Mouse (Mus musculus) limb, embryonic 13.5 days (tissue): ENCODE results near the gene Arl3. TPM values are rescaled to one million over a fixed set of nuclear protein-coding genes. Genes with fewer than 3 reads are reported as not detected.
A peak's percentile ranks its signal among the peaks of the same experiment; 100 is the strongest.

Experiments
- ATAC-seq: fragments of 200-750 bp; cut with Nextera tagmentation; 2 replicates; pipeline ENCODE4 v1.8.0; 2017; ENCODE audit warnings: low read depth, moderate number of reproducible peaks, moderate TSS enrichment; ENCODE audit not compliant: low FRiP score
- H3K27ac ChIP-seq: fragments of 300-500 bp; sonication (generic); 2 replicates; pipeline ENCODE4 v1.5.1; 2015; ENCODE audit warnings: inconsistent platforms, mild to moderate bottlenecking, moderate library complexity
- H3K27me3 ChIP-seq: fragments of 300-500 bp; sonication (generic); 2 replicates; pipeline ENCODE4 v1.6.1; 2015; ENCODE audit warnings: mild to moderate bottlenecking, inconsistent platforms
- H3K36me3 ChIP-seq: fragments of 300-500 bp; sonication (generic); 2 replicates; pipeline ENCODE4 v1.6.1; 2015; ENCODE audit warnings: inconsistent platforms, mild to moderate bottlenecking, moderate library complexity
- H3K4me1 ChIP-seq: fragments of 300-500 bp; sonication (generic); 2 replicates; pipeline ENCODE4 v1.6.1; 2015; ENCODE audit warnings: inconsistent platforms
- H3K4me2 ChIP-seq: fragments of 300-500 bp; sonication (generic); replicated peaks from 2 replicates; pipeline ENCODE4 v1.6.1; 2015; ENCODE audit warnings: inconsistent platforms, mild to moderate bottlenecking, moderate library complexity
- H3K4me3 ChIP-seq: fragments of 300-500 bp; sonication (generic); 2 replicates; pipeline ENCODE4 v1.5.1; 2015; ENCODE audit warnings: moderate library complexity, mild to moderate bottlenecking, inconsistent platforms
- H3K9ac ChIP-seq: fragments of 300-500 bp; sonication (generic); 2 replicates; pipeline ENCODE4 v1.6.1; 2015; ENCODE audit warnings: mild to moderate bottlenecking, inconsistent platforms
- H3K9me3 ChIP-seq: fragments of 300-500 bp; sonication (generic); 2 replicates; pipeline ENCODE4 v1.6.1; 2016; ENCODE audit warnings: inconsistent platforms
- WGBS: fragments of 180-500 bp; shearing (Covaris S2); methylation state at CpG from one replicate; pipeline ENCODE4 v1.1.7; 2015; 5-methylcytosine and 5-hydroxymethylcytosine counted together
- polyA plus RNA-seq: library from polyadenylated mRNA; unstranded; fragments of >200 nt; fragmentation: Nextera tagmentation; extraction: Ambion mirVana; gene quantifications from 2 replicates; pipeline ENCODE4 v1.2.1, GENCODE M21; 2015

Gene Arl3
- polyA plus RNA-seq, result 178 and 183 TPM in 2 replicates

- under 1% methylated on average over 62 of the region's 67 CpGs for WGBS
- H3K36me3 ChIP-seq, result no peaks in the 10 kb centered on the region
- no peaks in the 10 kb centered on the region for H3K27me3 ChIP-seq
- peaks cover 22% of the 10 kb centered on the region for H3K4me1 ChIP-seq
- peak within 1 kb of the TSS; percentile 81 for H3K9ac ChIP-seq
- peak within 1 kb of the TSS; percentile 84 for H3K4me3 ChIP-seq
- peak within 1 kb of the TSS; percentile 78 for H3K4me2 ChIP-seq
- peak within 1 kb of the TSS; percentile 70; the same call in 1 of the 2 replicates for H3K27ac ChIP-seq
- peak; percentile 97 for ATAC-seq
- no peaks in the 10 kb centered on the region for H3K9me3 ChIP-seq
Measured at GRCm38 (mm10) chr19:46572951-46573937, at the start of gene Arl3, which contains the start of gene Sfxn2. Gene Arl3, minus strand, starts transcription at chr19:46573198. Gene Sfxn2, plus strand, starts transcription at chr19:46573365.

GRCm38 (mm10) chr19:46622659-46623193, 49.7 kb upstream of the Arl3 start:
- H3K36me3 ChIP-seq, result peaks cover 27% of the 10 kb centered on the region
- WGBS, result 29% methylated on average over 12 of the region's 12 CpGs
- H3K9me3 ChIP-seq, result no peaks in the 10 kb centered on the region
- H3K4me1 ChIP-seq, result peaks cover 63% of the 10 kb centered on the region
- ATAC-seq, result peak; percentile 73; the same call in 1 of the 2 replicates
- H3K27me3 ChIP-seq, result no peaks in the 10 kb centered on the region
- peak overlapping the region; percentile 36 for H3K4me3 ChIP-seq
- H3K27ac ChIP-seq, result peak overlapping the region; percentile 86
- H3K9ac ChIP-seq, result peak overlapping the region; percentile 62
- peak overlapping the region; percentile 63 for H3K4me2 ChIP-seq

DNA sequence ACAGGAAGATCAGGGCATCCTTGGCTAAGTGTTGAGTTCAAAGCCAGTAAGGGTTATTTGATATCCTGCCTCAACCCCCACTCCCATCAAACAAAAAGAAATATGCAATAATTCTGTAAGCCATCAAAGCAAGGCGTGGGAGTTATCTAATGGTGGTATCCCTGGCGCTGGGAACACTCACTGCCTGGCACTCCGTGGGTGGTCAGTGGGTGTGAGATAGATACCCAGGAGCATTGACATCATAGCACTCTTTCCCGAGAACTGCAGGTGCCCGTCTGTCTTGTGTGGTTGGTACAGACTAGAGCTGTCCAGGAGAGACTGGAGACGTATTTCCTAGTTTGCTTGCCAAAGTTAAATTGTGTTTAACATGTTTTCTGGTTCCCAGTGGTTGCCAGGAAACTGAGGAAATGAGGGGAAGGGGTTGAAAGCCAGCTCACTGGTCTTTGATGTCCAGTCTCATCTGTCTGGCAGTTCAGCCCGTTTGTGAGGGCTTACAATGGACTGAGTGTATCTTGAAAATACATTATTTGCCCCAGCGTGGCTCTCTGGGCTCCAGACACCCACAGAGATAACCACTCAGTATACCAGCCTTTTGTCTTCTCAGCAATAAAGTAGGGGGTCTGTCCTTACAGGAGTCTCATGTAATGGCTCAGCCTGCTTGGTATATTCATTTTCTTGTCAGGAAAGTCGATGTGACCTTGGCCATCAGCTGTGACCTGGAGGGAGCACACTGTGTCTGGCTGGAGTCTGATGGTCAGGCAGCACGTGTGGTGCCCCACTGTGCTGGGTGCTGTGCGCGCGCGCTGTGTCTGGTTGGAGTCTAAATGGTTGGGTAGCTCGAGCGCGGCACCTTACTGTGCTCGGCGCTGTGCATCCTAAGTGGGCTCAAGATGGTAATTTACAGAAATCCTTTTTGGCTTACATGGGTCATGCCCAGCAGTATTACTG, 48.5 kb upstream of the Arl3 start:
- Histone ChIP-seq H3K9ac (no peak overlapping the region), H3K36me3 (peaks cover 27% of the 10 kb centered on the region), H3K27ac (0 out of 2 replicates have a peak overlapping the region, but pooled peaks have one; percentile 86), H3K4me3 (no peak overlapping the region), H3K27me3 (no peaks in the 10 kb centered on the region), H3K4me1 (peaks cover 63% of the 10 kb centered on the region), H3K4me2 (peak overlapping the region; percentile 63; the same call in 1 of the 2 replicates), H3K9me3 (no peaks in the 10 kb centered on the region)
- no peak for ATAC-seq
- WGBS, result 70% methylated on average over 19 of the region's 19 CpGs

DNA sequence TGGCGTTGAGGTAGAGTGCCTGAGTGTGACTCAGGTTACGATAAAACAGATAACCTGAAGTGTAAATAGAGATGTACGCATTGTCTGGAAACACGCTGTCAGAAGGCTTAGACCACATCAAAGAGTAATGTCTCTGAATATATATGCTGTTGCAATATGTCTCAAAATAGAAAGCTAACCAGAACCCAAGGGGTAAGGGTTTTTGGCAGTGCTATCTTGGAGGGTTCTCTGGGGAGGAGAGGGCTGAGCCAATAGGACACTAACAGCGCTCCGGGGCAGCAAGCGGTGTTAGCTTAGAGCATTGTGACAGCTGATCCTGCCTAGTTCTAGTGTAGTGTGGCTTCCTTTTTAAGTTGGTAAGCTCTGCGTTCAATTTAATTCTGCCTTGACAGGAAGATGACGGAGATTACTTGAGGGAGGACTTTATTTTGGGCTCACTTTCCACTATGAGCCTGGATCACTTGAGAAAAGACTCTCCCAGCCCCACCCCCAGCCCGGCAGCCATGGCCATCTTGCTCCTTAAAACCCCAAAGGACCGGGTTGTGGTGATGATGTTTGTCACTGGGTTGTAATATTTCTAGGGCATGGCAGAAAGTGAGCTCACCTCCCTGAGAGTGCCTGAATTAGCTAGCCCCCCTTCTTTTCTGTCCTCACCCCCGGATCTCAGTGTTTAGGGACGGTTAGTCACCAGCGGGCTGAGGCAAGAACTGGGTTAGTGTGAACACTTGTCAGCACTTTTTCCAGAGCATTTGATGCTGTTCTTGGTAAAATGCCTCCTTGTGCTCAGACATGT, 47.2 kb upstream of the Arl3 start:
- no peak overlapping the region for H3K4me2 ChIP-seq
- no peak for ATAC-seq
- peaks cover 22% of the 10 kb centered on the region for H3K36me3 ChIP-seq
- H3K4me3 ChIP-seq, result no peak overlapping the region
- no peak overlapping the region for H3K27ac ChIP-seq
- H3K4me1 ChIP-seq, result peaks cover 62% of the 10 kb centered on the region
- no peaks in the 10 kb centered on the region for H3K9me3 ChIP-seq
- WGBS, result 82% methylated on average over 14 of the region's 14 CpGs
- peak overlapping the region; percentile 9; the same call in 1 of the 2 replicates for H3K9ac ChIP-seq
- no peaks in the 10 kb centered on the region for H3K27me3 ChIP-seq

- ATAC-seq, result no peak
- peaks cover 21% of the 10 kb centered on the region for H3K36me3 ChIP-seq
- no peak overlapping the region for H3K4me3 ChIP-seq
- H3K9me3 ChIP-seq, result no peaks in the 10 kb centered on the region
- H3K4me1 ChIP-seq, result peaks cover 55% of the 10 kb centered on the region
- WGBS, result 95% methylated on average over 6 of the region's 6 CpGs
- H3K9ac ChIP-seq, result no peak overlapping the region
- no peaks in the 10 kb centered on the region for H3K27me3 ChIP-seq
- no peak overlapping the region for H3K4me2 ChIP-seq
- no peak overlapping the region; the same call in 1 of the 2 replicates for H3K27ac ChIP-seq
Measured at GRCm38 (mm10) chr19:46619518-46619917, 46.5 kb upstream of the Arl3 start.

GRCm38 (mm10) chr19:46619001-46619400, 46.0 kb upstream of the Arl3 start:
- Histone ChIP-seq H3K27ac (peak overlapping the region; percentile 28; the same call in 1 of the 2 replicates), H3K27me3 (no peaks in the 10 kb centered on the region), H3K9me3 (no peaks in the 10 kb centered on the region), H3K36me3 (peaks cover 26% of the 10 kb centered on the region), H3K4me3 (no peak overlapping the region), H3K4me1 (peaks cover 50% of the 10 kb centered on the region), H3K9ac (0 out of 2 replicates have a peak overlapping the region, but pooled peaks have one; percentile 13), H3K4me2 (no peak overlapping the region)
- 82% methylated on average over 19 of the region's 19 CpGs for WGBS
- ATAC-seq, result no peak

DNA sequence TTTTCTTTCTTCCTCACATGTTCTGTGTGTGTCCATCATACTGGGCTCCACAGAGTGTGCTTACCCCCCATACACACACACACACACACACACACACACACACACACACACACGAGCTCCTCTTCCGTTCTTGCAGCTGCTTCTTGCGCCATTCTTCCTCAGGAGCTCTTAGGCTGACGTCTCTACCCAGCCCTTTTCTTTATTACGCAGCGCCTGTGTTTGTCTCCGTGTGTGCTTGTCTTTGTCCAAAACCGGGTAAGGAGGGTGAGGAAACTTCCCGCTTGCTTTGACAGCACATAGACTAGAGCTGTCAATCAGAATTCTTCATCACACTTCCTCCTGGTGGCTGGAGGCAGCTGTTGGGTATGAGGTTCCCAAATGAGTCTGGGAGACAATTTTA, 45.3 kb upstream of the Arl3 start:
- H3K4me3 ChIP-seq, result no peak overlapping the region
- 0 out of 2 replicates have a peak overlapping the region, but pooled peaks have one; percentile 28 for H3K27ac ChIP-seq
- peaks cover 43% of the 10 kb centered on the region for H3K4me1 ChIP-seq

GRCm38 (mm10) chr19:46617361-46617760, 44.4 kb upstream of the Arl3 start:
- ATAC-seq, result no peak
- 87% methylated on average over 8 of the region's 8 CpGs for WGBS
- peaks cover 33% of the 10 kb centered on the region for H3K4me1 ChIP-seq

More for the DNA sequence above, 45.3 kb upstream of the Arl3 start:
- Histone ChIP-seq H3K9ac (no peak overlapping the region), H3K4me2 (no peak overlapping the region), H3K27me3 (no peaks in the 10 kb centered on the region), H3K36me3 (peaks cover 32% of the 10 kb centered on the region), H3K9me3 (no peaks in the 10 kb centered on the region)
- 78% methylated on average over 9 of the region's 9 CpGs for WGBS
- ATAC-seq, result no peak

GRCm38 (mm10) chr19:46616378-46616777, 43.4 kb upstream of the Arl3 start:
- Histone ChIP-seq H3K4me2 (no peak overlapping the region), H3K9ac (no peak overlapping the region), H3K27ac (no peak overlapping the region), H3K4me3 (no peak overlapping the region), H3K36me3 (peaks cover 40% of the 10 kb centered on the region), H3K4me1 (peaks cover 23% of the 10 kb centered on the region), H3K9me3 (no peaks in the 10 kb centered on the region), H3K27me3 (no peaks in the 10 kb centered on the region)
- 75% methylated on average over 11 of the region's 11 CpGs for WGBS
- ATAC-seq, result no peak

More at GRCm38 (mm10) chr19:46617361-46617760, 44.4 kb upstream of the Arl3 start:
- Histone ChIP-seq H3K4me2 (no peak overlapping the region), H3K27me3 (no peaks in the 10 kb centered on the region), H3K9me3 (no peaks in the 10 kb centered on the region), H3K36me3 (peaks cover 40% of the 10 kb centered on the region), H3K9ac (no peak overlapping the region), H3K27ac (no peak overlapping the region), H3K4me3 (no peak overlapping the region)

DNA sequence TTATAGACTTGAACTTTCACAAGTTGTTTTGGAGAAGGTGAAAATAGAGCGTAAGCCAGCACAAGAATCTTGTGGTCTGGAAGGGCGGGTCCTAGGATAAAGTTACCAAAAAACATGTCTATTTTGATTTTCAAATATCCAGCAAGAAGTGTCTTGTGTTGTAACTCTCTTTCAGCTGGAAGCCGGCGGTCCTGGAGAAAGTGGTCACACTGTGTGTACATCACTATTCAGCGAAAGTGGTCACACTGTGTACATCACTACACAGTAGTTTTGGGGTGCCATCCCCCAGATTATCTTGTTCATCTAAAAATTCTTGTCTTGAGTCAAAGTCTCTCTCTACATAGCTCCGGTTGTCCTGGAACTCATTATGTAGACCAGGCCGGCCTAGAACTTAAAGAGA, 35.2 kb upstream of the Arl3 start:
- Histone ChIP-seq H3K9me3 (no peaks in the 10 kb centered on the region), H3K4me3 (no peak overlapping the region), H3K9ac (no peak overlapping the region), H3K4me1 (no peaks in the 10 kb centered on the region), H3K27me3 (no peaks in the 10 kb centered on the region), H3K27ac (no peak overlapping the region), H3K36me3 (peaks cover 61% of the 10 kb centered on the region), H3K4me2 (no peak overlapping the region)
- 91% methylated on average over 7 of the region's 7 CpGs for WGBS
- no peak for ATAC-seq

- 66% methylated on average over 7 of the region's 7 CpGs for WGBS
- no peaks in the 10 kb centered on the region for H3K4me1 ChIP-seq
- H3K4me3 ChIP-seq, result no peak overlapping the region
- no peak overlapping the region for H3K27ac ChIP-seq
- H3K4me2 ChIP-seq, result no peak overlapping the region
- peaks cover 62% of the 10 kb centered on the region for H3K36me3 ChIP-seq
- no peak for ATAC-seq
- H3K9me3 ChIP-seq, result no peaks in the 10 kb centered on the region
- H3K9ac ChIP-seq, result no peak overlapping the region
- H3K27me3 ChIP-seq, result no peaks in the 10 kb centered on the region
Measured at GRCm38 (mm10) chr19:46607424-46607823, 34.4 kb upstream of the Arl3 start.
